Mouse (Mus musculus) neural tube, embryonic 15.5 days (tissue): ENCODE data around the gene Bicra. TPM values are rescaled to one million over a fixed set of nuclear protein-coding genes. Genes with fewer than 3 reads are reported as not detected.

ENCODE experiments used
- ATAC-seq: fragments of 200-750 bp; cut with Nextera tagmentation; 2 replicates; pipeline ENCODE4 v1.8.0; 2017; ENCODE audit warnings: mild to moderate bottlenecking, moderate TSS enrichment, moderate library complexity; ENCODE audit not compliant: low FRiP score
- H3K27ac ChIP-seq: fragments of 300-500 bp; sonication (generic); replicated peaks from 2 replicates; pipeline ENCODE4 v1.5.1; 2015; ENCODE audit warnings: mild to moderate bottlenecking, inconsistent platforms
- H3K27me3 ChIP-seq: fragments of 300-500 bp; sonication (generic); replicated peaks from 2 replicates; pipeline ENCODE4 v1.6.1; 2015; ENCODE audit warnings: inconsistent platforms
- H3K36me3 ChIP-seq: fragments of 300-500 bp; sonication (generic); 2 replicates; pipeline ENCODE4 v1.6.1; 2015; ENCODE audit warnings: inconsistent platforms
- H3K4me1 ChIP-seq: fragments of 300-500 bp; sonication (generic); 2 replicates; pipeline ENCODE4 v1.6.1; 2015; ENCODE audit warnings: inconsistent platforms
- H3K4me2 ChIP-seq: fragments of 300-500 bp; sonication (generic); 2 replicates; pipeline ENCODE4 v1.6.1; 2015; ENCODE audit warnings: inconsistent platforms, mild to moderate bottlenecking, moderate library complexity
- H3K4me3 ChIP-seq: fragments of 300-500 bp; sonication (generic); replicated peaks from 2 replicates; pipeline ENCODE4 v1.5.1; 2015; ENCODE audit warnings: mild to moderate bottlenecking, inconsistent platforms
- H3K9ac ChIP-seq: fragments of 300-500 bp; sonication (generic); replicated peaks from 2 replicates; pipeline ENCODE4 v1.6.1; 2015; ENCODE audit warnings: mild to moderate bottlenecking, inconsistent platforms
- H3K9me3 ChIP-seq: fragments of 300-500 bp; sonication (generic); replicated peaks from 2 replicates; pipeline ENCODE4 v1.6.1; 2016; ENCODE audit warnings: inconsistent platforms
- WGBS: fragments of 180-500 bp; shearing (Covaris S2); methylation state at CpG from one replicate; pipeline ENCODE4 v1.1.7; 2015; ENCODE audit warnings: mixed read lengths; 5-methylcytosine and 5-hydroxymethylcytosine counted together
- polyA plus RNA-seq: library from polyadenylated mRNA; unstranded; fragments of >200 nt; fragmentation: Nextera tagmentation; extraction: Ambion mirVana; gene quantifications from 2 replicates; pipeline ENCODE4 v1.2.1, GENCODE M21; 2015

The Bicra gene
- polyA plus RNA-seq, 1 experiment from 2014 or later, result 6.6 TPM

GRCm38 (mm10) chr7:15952416-15952815 lies 95.3 kb downstream of the Bicra start:
- ATAC-seq, result no peak
- WGBS, result 83% methylated on average over 3 of the region's 3 CpGs

GRCm38 (mm10) chr7:15950008-15950407 lies 97.7 kb downstream of the Bicra start:
- Histone ChIP-seq H3K27me3 (no peaks in the 10 kb centered on the region; the same call in 1 of the 2 replicates), H3K4me1 (peaks cover 17% of the 10 kb centered on the region), H3K4me3 (no peak overlapping the region), H3K27ac (no peak overlapping the region), H3K36me3 (no peaks in the 10 kb centered on the region), H3K9me3 (no peaks in the 10 kb centered on the region), H3K4me2 (no peak overlapping the region), H3K9ac (no peak overlapping the region)
- no peak for ATAC-seq
- WGBS, result 86% methylated on average over 15 of the region's 15 CpGs

More at GRCm38 (mm10) chr7:15952416-15952815, 95.3 kb downstream of the Bicra start:
- no peaks in the 10 kb centered on the region; the same call in 1 of the 2 replicates for H3K27me3 ChIP-seq
- H3K4me1 ChIP-seq, result peaks cover 12% of the 10 kb centered on the region; the same call in 1 of the 2 replicates
- H3K4me2 ChIP-seq, result no peak overlapping the region
- peaks cover 2% of the 10 kb centered on the region; the same call in 1 of the 2 replicates for H3K36me3 ChIP-seq
- H3K4me3 ChIP-seq, result no peak overlapping the region
- H3K9me3 ChIP-seq, result no peaks in the 10 kb centered on the region
- H3K9ac ChIP-seq, result no peak overlapping the region
- H3K27ac ChIP-seq, result no peak overlapping the region

GRCm38 (mm10) chr7:15949216-15949790 lies 98.4 kb downstream of the Bicra start:
- Histone ChIP-seq H3K27ac (no peak overlapping the region), H3K4me3 (no peak overlapping the region), H3K9me3 (no peaks in the 10 kb centered on the region), H3K4me2 (no peak overlapping the region), H3K9ac (no peak overlapping the region), H3K4me1 (peaks cover 23% of the 10 kb centered on the region), H3K36me3 (no peaks in the 10 kb centered on the region), H3K27me3 (no peaks in the 10 kb centered on the region)
- 84% methylated on average over 7 of the region's 7 CpGs for WGBS
- ATAC-seq, result no peak

- 6% methylated on average over 23 of the region's 23 CpGs for WGBS
- Histone ChIP-seq H3K27ac (no peak overlapping the region), H3K27me3 (no peaks in the 10 kb centered on the region), H3K9me3 (no peaks in the 10 kb centered on the region), H3K4me3 (no peak overlapping the region), H3K36me3 (peaks cover 7% of the 10 kb centered on the region), H3K4me1 (peaks cover 31% of the 10 kb centered on the region), H3K4me2 (peak overlapping the region; percentile 44), H3K9ac (no peak overlapping the region)
- ATAC-seq, result no peak
Measured at GRCm38 (mm10) chr7:15948381-15948941, 99.3 kb downstream of the Bicra start.

GRCm38 (mm10) chr7:15947653-15948260 lies 100.0 kb downstream of the Bicra start:
- no peak for ATAC-seq
- H3K9ac ChIP-seq, result no peak overlapping the region
- no peak overlapping the region for H3K4me3 ChIP-seq
- H3K4me2 ChIP-seq, result peak overlapping the region; percentile 44
- no peaks in the 10 kb centered on the region for H3K9me3 ChIP-seq
- peaks cover 14% of the 10 kb centered on the region for H3K36me3 ChIP-seq
- no peaks in the 10 kb centered on the region for H3K27me3 ChIP-seq
- 60% methylated on average over 4 of the region's 4 CpGs for WGBS
- no peak overlapping the region for H3K27ac ChIP-seq
- peaks cover 33% of the 10 kb centered on the region for H3K4me1 ChIP-seq

GRCm38 (mm10) chr7:15945721-15946536 lies 101.8 kb downstream of the Bicra start, which contains the start of gene Nop53:
Gene Nop53, minus strand, starts transcription at chr7:15946074.
- H3K36me3 ChIP-seq, result peaks cover 32% of the 10 kb centered on the region
- H3K9me3 ChIP-seq, result no peaks in the 10 kb centered on the region
- peaks cover 33% of the 10 kb centered on the region for H3K4me1 ChIP-seq
- no peaks in the 10 kb centered on the region for H3K27me3 ChIP-seq
- H3K4me3 ChIP-seq, result peak within 1 kb of the TSS; percentile 75
- ATAC-seq, result peak; percentile 94
- whole genome bisulfite sequencing, result 1% methylated on average over 59 of the region's 59 CpGs
- peak within 1 kb of the TSS; percentile 85 for H3K4me2 ChIP-seq
- peak within 1 kb of the TSS; percentile 71 for H3K9ac ChIP-seq
- H3K27ac ChIP-seq, result peak within 1 kb of the TSS; percentile 98

GRCm38 (mm10) chr7:15945211-15945610 lies 102.5 kb downstream of the Bicra start:
- peak overlapping the region; percentile 75 for H3K4me3 ChIP-seq
- peak overlapping the region; percentile 71 for H3K9ac ChIP-seq
- H3K36me3 ChIP-seq, result peaks cover 38% of the 10 kb centered on the region
- H3K4me1 ChIP-seq, result peaks cover 33% of the 10 kb centered on the region
- 8% methylated on average over 8 of the region's 8 CpGs for WGBS
- H3K9me3 ChIP-seq, result no peaks in the 10 kb centered on the region
- H3K4me2 ChIP-seq, result peak overlapping the region; percentile 85
- H3K27ac ChIP-seq, result peak overlapping the region; percentile 98
- ATAC-seq, result peak; percentile 2; the same call in 1 of the 2 replicates
- no peaks in the 10 kb centered on the region for H3K27me3 ChIP-seq

GRCm38 (mm10) chr7:15944311-15944710 lies 103.4 kb downstream of the Bicra start:
- peaks cover 33% of the 10 kb centered on the region for H3K4me1 ChIP-seq
- H3K27me3 ChIP-seq, result no peaks in the 10 kb centered on the region
- ATAC-seq, result no peak
- H3K4me2 ChIP-seq, result peak overlapping the region; percentile 85; the same call in 1 of the 2 replicates
- H3K9ac ChIP-seq, result no peak overlapping the region
- 90% methylated on average over 1 of the region's 1 CpGs for WGBS
- no peak overlapping the region for H3K4me3 ChIP-seq
- H3K36me3 ChIP-seq, result peaks cover 47% of the 10 kb centered on the region
- H3K9me3 ChIP-seq, result no peaks in the 10 kb centered on the region
- no peak overlapping the region for H3K27ac ChIP-seq

- Histone ChIP-seq H3K4me1 (peaks cover 3% of the 10 kb centered on the region), H3K9ac (no peak overlapping the region), H3K27ac (no peak overlapping the region), H3K9me3 (no peaks in the 10 kb centered on the region), H3K27me3 (no peaks in the 10 kb centered on the region), H3K36me3 (peaks cover 81% of the 10 kb centered on the region), H3K4me2 (no peak overlapping the region), H3K4me3 (no peak overlapping the region)
- no peak for ATAC-seq
- 96% methylated on average over 3 of the region's 3 CpGs for WGBS
Measured at GRCm38 (mm10) chr7:15938621-15939020, 109.1 kb downstream of the Bicra start.

- H3K4me2 ChIP-seq, result no peak overlapping the region
- H3K27me3 ChIP-seq, result no peaks in the 10 kb centered on the region
- peaks cover 70% of the 10 kb centered on the region for H3K36me3 ChIP-seq
- no peak overlapping the region for H3K9ac ChIP-seq
- ATAC-seq, result no peak
- no peak overlapping the region for H3K27ac ChIP-seq
- no peaks in the 10 kb centered on the region for H3K9me3 ChIP-seq
- no peaks in the 10 kb centered on the region for H3K4me1 ChIP-seq
- 91% methylated on average over 5 of the region's 5 CpGs for WGBS
- H3K4me3 ChIP-seq, result no peak overlapping the region
Measured at GRCm38 (mm10) chr7:15937491-15937890, 110.2 kb downstream of the Bicra start.
